In genomic region chr5:136019907-136020306, GRCm38 (mm10) we compare ENCODE assay signal across 13 mouse cellular contexts. TPM values are rescaled to one million over a fixed set of nuclear protein-coding genes. Genes with fewer than 3 reads are reported as not detected.
DNase-seq lines count a peak whose midpoint lies in the region; ATAC-seq lines count a peak whose summit lies in the region.
"Had no signal": no experiment of that assay in that cellular context is flagged by ENCODE, and none has a peak within 500 bp of the region (broad histone marks: within the 10 kb centered on the region; RNA-seq: fewer than 3 reads in every experiment).

No protein-coding gene starts in this region.

- no peak overlapping the region for H3K9ac ChIP-seq in midbrain, embryonic 14.5 days (replicated peaks; ENCODE audit: low read length)
- H3K9ac ChIP-seq: midbrain, embryonic 12.5 days had no signal

- 46% methylated on average over 1 of the region's 1 CpGs for WGBS in midbrain, embryonic 14.5 days

- no peak overlapping the region for H3K4me2 ChIP-seq in midbrain, embryonic 14.5 days (ENCODE audit: low read length)
- H3K4me2 ChIP-seq: midbrain, embryonic 12.5 days had no signal

- ATAC-seq in midbrain, embryonic 14.5 days (ENCODE audit: low FRiP score, low TSS enrichment) = no peak

- DNase-seq in gastrocnemius, postnatal 25 days = peak; percentile 42
- no peak for DNase-seq in gastrocnemius, adult 8-10 months (ENCODE audit: low spot score in 2 of 2)
- DNase-seq in thymus, postnatal 0 days (ENCODE audit: low spot score) = peak; percentile 36
- DNase-seq in thymus, postnatal 36 days = no peak
- peak; percentile 23 for DNase-seq in liver
- peak; percentile 46 for DNase-seq in yolk sac, embryonic 10.5 days (ENCODE audit: low spot score)
- no peak for DNase-seq in frontal cortex, adult 2 months (ENCODE audit: extremely low spot score in 1 of 2, low spot score in 1 of 2)
- no peak for DNase-seq in midbrain, embryonic 14.5 days
- DNase-seq: cerebellum, postnatal 10 days; kidney, postnatal 10 days had no signal

- no peaks in the 10 kb centered on the region for H3K27me3 ChIP-seq in midbrain, embryonic 14.5 days (ENCODE audit: control insufficient read depth, insufficient read depth, low read length)
- H3K27me3 ChIP-seq: midbrain, embryonic 12.5 days had no signal

- peaks cover 28% of the 10 kb centered on the region for H3K36me3 ChIP-seq in midbrain, embryonic 14.5 days (ENCODE audit: control insufficient read depth, insufficient read depth, low read length)

- H3K4me1 ChIP-seq in midbrain, embryonic 14.5 days (ENCODE audit: control insufficient read depth, insufficient read depth, low read length) = no peaks in the 10 kb centered on the region

- H3K27ac ChIP-seq in midbrain, embryonic 14.5 days (replicated peaks; ENCODE audit: low read depth, low read length) = no peak overlapping the region
- H3K27ac ChIP-seq: midbrain, embryonic 12.5 days had no signal

- no peak overlapping the region for H3K4me3 ChIP-seq in midbrain, embryonic 14.5 days (replicated peaks; ENCODE audit: low read depth, low read length)
- H3K4me3 ChIP-seq: midbrain, embryonic 12.5 days had no signal

- H3K9me3 ChIP-seq in midbrain, embryonic 14.5 days (ENCODE audit: control insufficient read depth, low read length) = no peaks in the 10 kb centered on the region
- H3K9me3 ChIP-seq: midbrain, embryonic 12.5 days had no signal

RNA-seq across cellular contexts. Expression of gene Upk3b, which starts 18.4 kb away (rescaled TPM):
- under 1 TPM in 1 of 2 experiments, not detected in 1; 0.11 TPM for total RNA-seq in gastrocnemius, postnatal 25 days (2021)
- total RNA-seq in gastrocnemius, adult 8-10 months (2022) = not detected
- polyA plus RNA-seq in thymus, postnatal 0 days (2015; fragmentation: Nextera tagmentation; extraction: Ambion mirVana) = 0.32 and 0.48 TPM in 2 replicates
- not detected in 2 replicates for polyA plus RNA-seq in frontal cortex, adult 2 months (2012; rRNA removed)
- polyA plus RNA-seq in midbrain, embryonic 14.5 days (2014; fragmentation: Nextera tagmentation; extraction: Ambion mirVana) = not detected in 2 replicates
- total RNA-seq: left cerebral cortex, adult 8-10 months had no signal

RNA-seq across cellular contexts. Expression of gene Dtx2, which starts 25.3 kb away (rescaled TPM):
- 1 to 10 TPM; 5.9 to 7.3 TPM for total RNA-seq in gastrocnemius, postnatal 25 days (2021)
- 1 to 10 TPM; 6.4 to 7.8 (median 7.1) TPM for total RNA-seq in gastrocnemius, adult 8-10 months (2022)
- 43.9 and 46.0 TPM in 2 replicates for polyA plus RNA-seq in thymus, postnatal 0 days (2015; fragmentation: Nextera tagmentation; extraction: Ambion mirVana)
- 10.5 and 10.6 TPM in 2 replicates for polyA plus RNA-seq in frontal cortex, adult 2 months (2012; rRNA removed)
- 23.0 and 24.0 TPM in 2 replicates for polyA plus RNA-seq in midbrain, embryonic 14.5 days (2014; fragmentation: Nextera tagmentation; extraction: Ambion mirVana)

RNA-seq across cellular contexts. Expression of gene Upk3bl, which starts 34.4 kb away (rescaled TPM):
- not detected for total RNA-seq in gastrocnemius, postnatal 25 days (2021)
- not detected for total RNA-seq in gastrocnemius, adult 8-10 months (2022)
- 2.1 and 8.2 TPM in 2 replicates for polyA plus RNA-seq in thymus, postnatal 0 days (2015; fragmentation: Nextera tagmentation; extraction: Ambion mirVana)
- 0.22 and 0.67 TPM in 2 replicates for polyA plus RNA-seq in frontal cortex, adult 2 months (2012; rRNA removed)
- polyA plus RNA-seq in midbrain, embryonic 14.5 days (2014; fragmentation: Nextera tagmentation; extraction: Ambion mirVana) = not detected in 2 replicates
- polyA plus RNA-seq: heart, postnatal 0 days had no signal

RNA-seq across cellular contexts. Expression of gene Zp3, which starts 40.0 kb away (rescaled TPM):
- not detected for total RNA-seq in gastrocnemius, postnatal 25 days (2021)
- not detected for total RNA-seq in gastrocnemius, adult 8-10 months (2022)
- polyA plus RNA-seq in thymus, postnatal 0 days (2015; fragmentation: Nextera tagmentation; extraction: Ambion mirVana) = 0.53 and 0.64 TPM in 2 replicates
- 0.06 TPM in 1 of 2 replicates, not detected in the other for polyA plus RNA-seq in frontal cortex, adult 2 months (2012; rRNA removed)
- 0.16 TPM in 1 of 2 replicates, not detected in the other for polyA plus RNA-seq in midbrain, embryonic 14.5 days (2014; fragmentation: Nextera tagmentation; extraction: Ambion mirVana)
- total RNA-seq: left cerebral cortex, adult 8-10 months had no signal
- polyA plus RNA-seq: heart, postnatal 0 days; midbrain, embryonic 12.5 days had no signal

RNA-seq across cellular contexts. Expression of gene Ssc4d, which starts 45.6 kb away (rescaled TPM):
- 1 to 10 TPM in 1 of 2 experiments, under 1 TPM in 1; 0.67 to 1.2 TPM for total RNA-seq in gastrocnemius, postnatal 25 days (2021)
- total RNA-seq in gastrocnemius, adult 8-10 months (2022) = under 1 TPM in 3 of 4 experiments, not detected in 1; 0.29 to 0.65 (median 0.53) TPM
- 1.6 and 2.7 TPM in 2 replicates for polyA plus RNA-seq in thymus, postnatal 0 days (2015; fragmentation: Nextera tagmentation; extraction: Ambion mirVana)
- polyA plus RNA-seq in frontal cortex, adult 2 months (2012; rRNA removed) = 2.6 and 2.9 TPM in 2 replicates
- 1.4 and 1.9 TPM in 2 replicates for polyA plus RNA-seq in midbrain, embryonic 14.5 days (2014; fragmentation: Nextera tagmentation; extraction: Ambion mirVana)

Comparison
In these comparisons a context has a peak if more than half of its experiments do, and no peak if none do; other contexts are left out.
1. DNase-seq: peak in gastrocnemius, postnatal 25 days (single experiment), thymus, postnatal 0 days (single experiment), liver (single experiment) and yolk sac, embryonic 10.5 days (single experiment); none in gastrocnemius, adult 8-10 months (0 of 2), thymus, postnatal 36 days (0 of 2), frontal cortex, adult 2 months (0 of 2) and midbrain, embryonic 14.5 days (single experiment).